Mouse (Mus musculus): ENCODE results near the gene Olfr1133.
"Not testable (repeated sequence)": the region's sequence is repeated elsewhere in the genome, so short reads cannot be mapped to it uniquely, and the experiment has no call there.

The Olfr1133 gene

DNA sequence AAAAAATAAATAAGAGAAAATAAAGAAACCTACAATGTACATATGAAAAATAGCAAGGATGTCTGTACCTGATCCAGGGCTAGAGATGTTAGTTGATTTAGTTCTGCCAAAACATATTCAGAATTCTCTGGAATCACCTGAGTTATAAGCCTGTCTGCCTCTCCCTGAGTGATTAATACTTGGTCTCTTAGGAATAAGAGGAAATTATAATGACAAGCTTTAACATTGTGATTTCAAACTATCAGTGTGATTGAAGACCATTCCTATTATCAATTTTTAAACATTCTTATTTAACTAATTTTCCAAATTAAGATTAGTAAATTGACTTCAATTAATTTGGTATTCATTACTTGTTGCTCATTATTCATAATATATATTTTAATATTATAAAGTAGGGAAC lies at the start of gene Olfr1133:
TSS of gene Olfr1133 (minus strand) at position 101 of the 400 bp plus-strand sequence.
- DNase-seq (ENCODE audit: low spot score) = no peak

- no peak for DNase-seq (ENCODE audit: low spot score)
These were observed 46.7 kb upstream of the Olfr1133 start, which contains the start of gene Olfr1136 for GRCm38 (mm10) chr2:87693847-87694246. Gene Olfr1136 (minus strand): TSS chr2:87693947.

DNA sequence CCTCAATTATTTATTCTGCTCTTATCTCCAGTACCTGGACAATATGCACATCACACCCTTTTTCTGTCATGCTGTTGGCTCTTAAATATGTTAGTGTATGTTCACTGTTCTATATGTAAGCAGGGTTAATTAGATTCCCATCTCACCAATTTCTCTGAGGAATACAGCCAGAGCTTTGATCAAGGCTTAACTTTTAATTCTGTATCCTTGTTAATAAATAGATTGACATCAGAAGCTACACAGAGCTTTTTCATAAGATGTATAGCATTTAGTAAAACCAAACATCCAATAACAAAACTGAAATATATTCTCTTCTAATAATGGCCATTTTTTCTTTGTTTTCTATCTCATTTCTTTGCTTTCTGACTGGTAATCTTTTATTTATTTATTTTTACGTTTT lies 26.4 kb upstream of the Olfr1133 start, which contains the start of gene Olfr1135:
TSS of gene Olfr1135 (minus strand) at position 101 of the 400 bp plus-strand sequence.
- DNase-seq (ENCODE audit: low spot score) = no peak

DNA sequence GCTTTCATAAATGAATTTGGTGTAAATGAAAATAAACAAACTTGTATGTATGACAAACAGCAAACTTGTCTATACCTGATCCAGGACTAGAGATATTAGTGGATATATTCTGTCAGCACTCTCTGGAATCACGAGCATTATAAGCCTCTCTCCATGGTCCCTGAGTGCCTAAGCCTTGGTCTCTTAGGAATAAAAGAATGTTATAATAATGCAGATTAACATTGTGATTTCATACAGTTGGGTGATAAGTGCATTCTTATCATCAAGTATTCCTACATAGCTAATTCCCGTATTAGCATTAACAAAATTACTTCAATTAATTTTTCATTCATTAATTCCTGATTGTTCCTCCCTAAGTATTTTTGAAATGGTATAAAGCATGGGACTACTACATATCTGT lies 11.2 kb upstream of the Olfr1133 start, which contains the start of gene Olfr1134:
TSS of gene Olfr1134 (minus strand) at position 101 of the 400 bp plus-strand sequence.
- DNase-seq (ENCODE audit: low spot score) = no peak

GRCm38 (mm10) chr2:87642441-87642840 lies 4.7 kb downstream of the Olfr1133 start:
- no peak for DNase-seq (ENCODE audit: low spot score)

GRCm38 (mm10) chr2:87637435-87637834 lies 9.7 kb downstream of the Olfr1133 start, which contains the start of gene Olfr1132:
Gene Olfr1132 (minus strand): TSS chr2:87637535.
- DNase-seq (ENCODE audit: low spot score) = no peak

GRCm38 (mm10) chr2:87626804-87627203 lies 20.4 kb downstream of the Olfr1133 start, which contains the start of gene Olfr1131:
Gene Olfr1131 (plus strand): TSS chr2:87627104.
- no peak for DNase-seq (ENCODE audit: low spot score)

DNA sequence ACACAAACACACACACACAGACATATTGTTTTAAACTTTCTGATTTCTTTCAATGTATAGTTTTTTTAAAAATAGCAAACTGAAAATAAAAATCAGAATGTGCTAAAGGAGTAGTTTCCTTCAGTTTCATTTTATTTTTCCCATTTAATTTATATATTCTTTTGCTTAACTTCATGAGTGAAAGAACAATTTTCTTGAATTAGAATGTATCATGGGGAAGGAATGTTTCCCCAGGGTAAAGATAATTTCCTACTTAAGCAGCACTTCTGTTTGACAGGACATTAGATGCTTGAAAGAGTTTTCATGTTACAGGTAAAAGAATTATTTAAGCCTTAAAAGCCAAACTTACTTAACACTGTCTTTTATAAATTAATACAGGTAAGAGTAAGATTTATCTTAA lies 41.3 kb downstream of the Olfr1133 start, which contains the start of gene Olfr1130:
TSS of gene Olfr1130 (plus strand) at position 301 of the 400 bp plus-strand sequence.
- not testable (repeated sequence) for DNase-seq (ENCODE audit: low spot score)

All from testis, postnatal 10 days (tissue).